Mouse (Mus musculus): Measurements from ENCODE around the gene Rgs3. TPM values are rescaled to one million over a fixed set of nuclear protein-coding genes. Genes with fewer than 3 reads are reported as not detected.
"Not testable (repeated sequence)": the region's sequence is repeated elsewhere in the genome, so short reads cannot be mapped to it uniquely, and the experiment has no call there.

Gene Rgs3
- polyA plus RNA-seq, 1 experiment from 2014 or later, result 52.8 TPM

DNA sequence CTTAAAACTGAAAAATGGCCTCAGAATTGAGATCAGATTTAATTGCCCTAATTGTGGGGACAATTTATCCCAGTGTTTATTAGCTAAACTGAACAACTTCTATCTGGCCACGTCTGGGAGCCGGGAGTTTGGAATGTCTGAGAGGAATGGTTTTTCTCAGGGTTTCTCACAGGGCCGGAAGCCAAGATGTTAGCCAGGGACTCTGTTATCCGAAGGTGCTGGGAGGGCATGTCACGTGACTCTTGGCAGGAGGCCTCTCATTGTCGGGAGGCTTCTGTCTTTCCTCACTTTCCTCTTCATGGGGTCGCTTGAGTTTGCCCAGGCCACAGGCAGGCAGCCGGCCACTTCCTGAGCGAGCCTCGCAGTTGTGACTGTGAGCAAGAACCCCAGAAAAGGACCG, 31.7 kb downstream of the Rgs3 start:
- WGBS, result 11% methylated on average over 11 of the region's 11 CpGs
- H3K4me3 ChIP-seq, result no peak overlapping the region
- H3K36me3 ChIP-seq, result no peaks in the 10 kb centered on the region

DNA sequence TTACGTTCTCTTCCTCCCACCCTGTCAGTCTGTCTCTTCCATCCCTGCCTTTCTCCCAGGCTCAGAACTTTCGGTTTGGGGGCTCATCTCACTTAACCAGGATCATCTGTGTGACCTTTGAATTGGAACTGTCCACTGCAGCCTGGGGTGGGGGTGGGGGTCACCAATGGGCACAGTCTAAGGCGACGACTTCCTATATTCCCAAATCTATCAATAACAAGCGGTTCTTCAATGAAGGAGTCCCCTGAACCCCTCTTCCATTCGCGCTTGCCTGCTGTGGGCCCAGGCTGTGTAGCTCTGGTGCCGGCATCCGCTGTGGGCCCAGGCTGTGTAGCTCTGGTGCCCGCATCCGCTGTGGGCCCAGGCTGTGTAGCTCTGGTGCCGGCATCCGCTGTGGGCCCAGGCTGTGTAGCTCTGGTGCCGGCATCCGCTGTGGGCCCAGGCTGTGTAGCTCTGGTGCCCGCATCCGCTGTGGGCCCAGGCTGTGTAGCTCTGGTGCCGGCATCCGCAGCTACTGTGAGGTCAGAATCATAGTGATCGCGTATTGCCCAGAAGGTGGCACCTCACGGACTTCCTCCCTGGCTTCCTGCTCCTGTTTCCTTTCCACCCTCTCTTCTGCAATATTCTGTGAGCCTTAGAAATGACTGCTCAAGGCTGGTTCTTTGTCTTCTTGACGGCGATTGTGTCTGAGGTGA, 34.0 kb downstream of the Rgs3 start:
- H3K27me3 ChIP-seq; H3K4me1 ChIP-seq; H3K9me3 ChIP-seq; ATAC-seq (ENCODE audit: low FRiP score, low read depth); H3K36me3 ChIP-seq; H3K4me2 ChIP-seq (replicated peaks); H3K9ac ChIP-seq; H3K27ac ChIP-seq; H3K4me3 ChIP-seq: not testable (repeated sequence)
- 93% methylated on average over 24 of the region's 24 CpGs for WGBS

More for the DNA sequence above, 31.7 kb downstream of the Rgs3 start:
- no peak for ATAC-seq (ENCODE audit: low FRiP score, low read depth)
- Histone ChIP-seq H3K9ac (no peak overlapping the region), H3K4me2 (replicated peaks) (peak overlapping the region; percentile 15; the same call in 1 of the 2 replicates), H3K4me1 (peaks cover 6% of the 10 kb centered on the region; the same call in 1 of the 2 replicates), H3K9me3 (no peaks in the 10 kb centered on the region), H3K27ac (no peak overlapping the region), H3K27me3 (no peaks in the 10 kb centered on the region)

DNA sequence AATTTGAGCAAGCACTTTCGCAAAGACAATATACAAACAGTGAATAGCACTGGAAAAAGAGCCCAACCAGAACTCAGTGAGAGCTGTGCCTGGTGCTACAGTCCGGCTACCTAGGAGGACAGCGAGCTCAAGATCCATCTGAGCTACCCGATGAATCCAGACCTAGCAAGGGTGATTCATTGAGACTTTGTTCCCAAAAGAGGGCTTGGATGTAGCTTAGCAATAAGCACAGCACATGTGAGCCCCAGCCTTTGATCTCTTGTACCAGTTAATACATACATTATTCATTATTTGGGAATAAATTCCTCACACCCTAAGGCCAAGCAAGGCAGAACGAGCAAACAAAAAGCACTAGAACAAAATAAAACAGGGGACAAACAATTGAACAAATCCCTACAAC, 34.8 kb downstream of the Rgs3 start:
- Histone ChIP-seq H3K4me1 (peaks cover 6% of the 10 kb centered on the region; the same call in 1 of the 2 replicates), H3K9me3 (no peaks in the 10 kb centered on the region), H3K4me3 (no peak overlapping the region), H3K9ac (no peak overlapping the region), H3K27ac (no peak overlapping the region), H3K36me3 (no peaks in the 10 kb centered on the region), H3K27me3 (no peaks in the 10 kb centered on the region), H3K4me2 (replicated peaks) (no peak overlapping the region)
- WGBS, result 79% methylated on average over 5 of the region's 5 CpGs
- ATAC-seq (ENCODE audit: low FRiP score, low read depth), result no peak

DNA sequence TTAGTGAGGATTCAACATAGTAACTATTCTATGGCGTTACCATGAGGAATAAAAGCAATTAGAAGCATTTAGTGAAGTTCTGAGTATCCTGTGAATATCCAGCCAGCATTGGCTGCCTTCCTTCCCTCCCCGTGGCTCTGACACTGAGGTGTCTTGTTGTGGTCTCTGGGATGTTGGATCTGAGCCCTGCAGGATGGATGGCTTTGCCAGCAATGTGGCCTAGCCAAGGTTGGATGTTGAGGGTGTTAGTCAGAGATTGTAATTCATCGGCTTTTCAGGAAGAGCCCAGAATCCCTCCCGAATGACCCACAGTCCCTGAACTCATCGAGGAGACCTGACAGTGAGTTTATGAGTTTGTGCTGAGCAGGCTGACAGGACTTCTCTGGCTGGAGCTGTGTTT, 36.4 kb downstream of the Rgs3 start:
- H3K4me1 ChIP-seq, result peaks cover 3% of the 10 kb centered on the region; the same call in 1 of the 2 replicates
- no peaks in the 10 kb centered on the region for H3K27me3 ChIP-seq
- no peaks in the 10 kb centered on the region for H3K36me3 ChIP-seq
- no peak overlapping the region for H3K4me2 ChIP-seq (replicated peaks)
- 60% methylated on average over 5 of the region's 5 CpGs for WGBS
- no peak for ATAC-seq (ENCODE audit: low FRiP score, low read depth)
- H3K27ac ChIP-seq, result no peak overlapping the region
- H3K4me3 ChIP-seq, result no peak overlapping the region
- 0 out of 2 replicates have a peak, but pooled peaks cover 3% of the 10 kb centered on the region for H3K9me3 ChIP-seq
- H3K9ac ChIP-seq, result no peak overlapping the region

DNA sequence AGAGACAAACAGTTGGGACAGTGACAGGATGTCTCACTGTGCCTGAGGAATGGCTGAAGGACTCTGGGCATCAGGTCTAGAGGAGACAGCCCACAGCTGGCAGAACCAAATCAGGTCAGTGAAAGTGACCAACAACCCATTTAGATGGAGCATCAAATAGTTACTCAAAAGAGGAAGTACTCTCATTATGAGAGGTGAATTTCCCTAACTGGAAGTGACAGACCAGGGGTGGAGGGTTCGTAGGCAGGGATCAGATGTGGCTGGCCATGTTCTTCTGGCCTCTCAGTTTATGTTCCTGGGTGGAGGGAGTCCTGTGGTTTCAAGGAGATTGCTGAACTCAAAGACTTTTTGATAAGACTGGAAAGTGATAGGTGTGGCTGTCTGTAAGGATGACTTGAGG, 40.9 kb downstream of the Rgs3 start:
- H3K36me3 ChIP-seq, result no peaks in the 10 kb centered on the region
- no peak overlapping the region for H3K27ac ChIP-seq
- H3K9me3 ChIP-seq, result 0 out of 2 replicates have a peak, but pooled peaks cover 4% of the 10 kb centered on the region
- no peak for ATAC-seq (ENCODE audit: low FRiP score, low read depth)
- no peaks in the 10 kb centered on the region for H3K27me3 ChIP-seq
- H3K9ac ChIP-seq, result no peak overlapping the region
- H3K4me1 ChIP-seq, result 0 out of 2 replicates have a peak, but pooled peaks cover 8% of the 10 kb centered on the region
- no peak overlapping the region for H3K4me3 ChIP-seq
- H3K4me2 ChIP-seq (replicated peaks), result no peak overlapping the region
- WGBS, result 79% methylated on average over 1 of the region's 1 CpGs

DNA sequence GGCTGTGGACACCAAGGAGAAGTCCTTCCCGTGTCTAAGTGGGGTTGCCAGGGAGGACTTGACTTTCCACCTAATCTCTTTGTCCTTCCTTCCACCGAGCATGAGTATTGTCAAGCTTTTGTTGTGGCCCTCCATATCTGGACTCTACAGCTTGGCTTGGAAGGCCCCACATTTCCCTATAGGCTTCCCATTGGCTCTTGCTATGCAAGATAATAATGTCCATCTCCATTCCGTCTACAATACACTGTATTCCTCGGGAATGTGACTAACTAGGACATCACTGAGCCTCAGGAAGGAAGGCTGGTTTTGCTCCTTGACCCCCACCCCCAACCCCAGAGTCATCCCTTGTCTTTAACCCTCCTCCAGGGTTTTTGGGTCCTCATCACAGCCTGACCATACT, 44.0 kb downstream of the Rgs3 start:
- Histone ChIP-seq H3K9me3 (0 out of 2 replicates have a peak, but pooled peaks cover 4% of the 10 kb centered on the region), H3K4me2 (replicated peaks) (no peak overlapping the region), H3K4me1 (peaks cover 34% of the 10 kb centered on the region), H3K36me3 (no peaks in the 10 kb centered on the region), H3K27ac (no peak overlapping the region), H3K9ac (no peak overlapping the region), H3K4me3 (no peak overlapping the region), H3K27me3 (no peaks in the 10 kb centered on the region)
- ATAC-seq (ENCODE audit: low FRiP score, low read depth), result no peak
- WGBS, result 91% methylated on average over 4 of the region's 4 CpGs

DNA sequence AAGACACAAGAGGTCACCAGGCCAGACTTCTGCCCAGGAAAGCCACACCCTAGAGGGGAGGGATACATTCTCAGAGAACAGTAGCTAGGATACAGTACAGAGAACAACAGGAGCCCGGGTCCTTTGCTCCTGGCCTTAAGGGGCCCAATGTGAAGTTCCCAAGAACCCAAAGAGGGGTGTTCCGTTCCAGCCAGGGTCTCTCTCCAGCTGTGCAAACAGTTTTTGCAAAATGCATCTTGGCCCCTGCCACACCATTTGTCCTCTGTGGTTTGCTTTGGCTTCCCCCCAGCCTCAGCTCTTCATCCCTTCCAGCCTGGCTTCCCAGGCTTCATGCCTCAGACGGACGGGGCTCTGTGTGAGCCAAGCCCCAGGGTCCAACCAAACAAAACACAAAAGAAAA, 44.4 kb downstream of the Rgs3 start:
- no peaks in the 10 kb centered on the region for H3K36me3 ChIP-seq
- no peaks in the 10 kb centered on the region for H3K27me3 ChIP-seq
- 0 out of 2 replicates have a peak, but pooled peaks cover 4% of the 10 kb centered on the region for H3K9me3 ChIP-seq
- 71% methylated on average over 4 of the region's 4 CpGs for WGBS
- ATAC-seq (ENCODE audit: low FRiP score, low read depth), result no peak
- no peak overlapping the region for H3K4me3 ChIP-seq
- no peak overlapping the region for H3K27ac ChIP-seq
- H3K9ac ChIP-seq, result no peak overlapping the region
- H3K4me2 ChIP-seq (replicated peaks), result no peak overlapping the region
- peaks cover 37% of the 10 kb centered on the region for H3K4me1 ChIP-seq

DNA sequence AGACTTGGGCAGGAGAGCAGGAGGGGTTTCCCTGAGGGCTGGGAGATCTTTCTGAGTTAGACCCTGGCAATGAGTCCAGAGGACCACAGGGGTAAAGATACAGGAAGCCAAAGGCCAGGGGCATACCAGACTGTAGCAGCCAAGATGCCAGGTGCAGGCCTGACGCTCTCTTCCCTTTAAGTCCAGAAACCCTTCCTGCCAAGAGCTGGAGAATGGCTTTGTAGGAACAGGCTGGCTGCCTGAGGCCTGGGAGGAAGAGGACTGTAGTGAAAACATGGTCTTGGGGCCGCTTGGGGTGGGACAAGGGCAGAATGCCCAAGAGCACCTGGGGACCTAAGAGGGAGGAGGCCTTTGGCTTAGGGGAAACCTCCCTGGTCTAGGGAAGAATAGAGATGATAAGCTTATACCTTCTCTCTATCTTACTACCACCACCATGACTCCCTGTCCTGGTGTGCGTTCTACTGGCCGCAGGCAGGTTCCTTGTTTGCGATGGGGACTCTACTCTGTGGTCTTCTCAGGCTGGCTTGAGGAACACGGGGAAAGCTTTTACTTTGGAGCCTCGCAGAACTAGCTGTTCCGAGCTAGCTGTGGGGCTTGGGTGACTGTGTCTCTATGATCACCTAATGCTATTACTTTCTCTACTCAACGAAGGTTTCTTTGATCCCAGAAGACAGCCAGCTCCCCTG, 46.4 kb downstream of the Rgs3 start:
- Histone ChIP-seq H3K4me3 (no peak overlapping the region), H3K4me1 (peaks cover 46% of the 10 kb centered on the region), H3K9ac (no peak overlapping the region), H3K36me3 (no peaks in the 10 kb centered on the region), H3K27ac (peak overlapping the region; percentile 44; the same call in 1 of the 2 replicates), H3K27me3 (no peaks in the 10 kb centered on the region), H3K9me3 (0 out of 2 replicates have a peak, but pooled peaks cover 1% of the 10 kb centered on the region), H3K4me2 (replicated peaks) (no peak overlapping the region)
- WGBS, result 84% methylated on average over 9 of the region's 9 CpGs
- no peak for ATAC-seq (ENCODE audit: low FRiP score, low read depth)

DNA sequence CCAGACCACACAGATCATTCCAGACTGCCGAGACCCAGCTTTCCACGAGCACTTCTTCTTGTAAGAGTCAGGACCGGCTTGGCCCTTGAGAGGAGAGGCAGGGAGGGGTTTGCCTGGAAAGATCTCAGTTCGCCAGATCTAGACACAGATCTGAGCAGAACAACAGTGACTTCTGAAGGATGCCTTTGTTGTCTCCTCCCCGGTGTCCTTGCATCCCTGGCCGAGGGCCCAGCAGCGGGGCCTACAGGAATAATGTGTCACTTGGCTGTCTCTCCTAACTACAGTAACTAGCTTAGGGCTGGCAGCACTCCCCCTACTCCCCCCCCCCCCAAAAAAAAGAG, 46.9 kb downstream of the Rgs3 start:
- Histone ChIP-seq H3K4me3 (no peak overlapping the region), H3K9ac (no peak overlapping the region), H3K27ac (peak overlapping the region; percentile 44; the same call in 1 of the 2 replicates), H3K9me3 (no peaks in the 10 kb centered on the region), H3K4me1 (peaks cover 46% of the 10 kb centered on the region), H3K4me2 (replicated peaks) (no peak overlapping the region), H3K27me3 (no peaks in the 10 kb centered on the region), H3K36me3 (no peaks in the 10 kb centered on the region)
- WGBS, result 52% methylated on average over 7 of the region's 7 CpGs
- ATAC-seq (ENCODE audit: low FRiP score, low read depth), result no peak

DNA sequence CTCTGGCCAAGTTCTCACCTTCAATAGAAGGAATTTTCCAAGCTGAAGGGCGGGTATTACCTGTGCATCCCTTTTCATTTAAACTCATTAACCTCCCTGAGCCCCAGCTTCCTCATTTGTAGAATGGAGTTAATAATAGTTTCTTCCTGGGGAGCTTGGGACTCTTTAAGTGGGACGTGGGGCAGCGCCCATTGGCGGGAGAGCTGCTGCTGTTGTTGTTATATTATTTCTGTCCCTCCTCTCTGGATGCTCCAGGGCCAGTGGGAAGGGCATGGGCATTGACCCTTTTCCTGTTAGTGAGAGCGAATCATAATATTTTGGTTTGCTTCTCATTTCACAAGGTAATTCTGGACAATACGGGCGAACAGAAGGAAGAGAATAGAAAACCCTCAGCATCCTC, 47.3 kb downstream of the Rgs3 start:
- Histone ChIP-seq H3K9me3 (no peaks in the 10 kb centered on the region), H3K4me2 (replicated peaks) (no peak overlapping the region), H3K9ac (no peak overlapping the region), H3K36me3 (no peaks in the 10 kb centered on the region), H3K27me3 (no peaks in the 10 kb centered on the region), H3K4me3 (no peak overlapping the region), H3K27ac (no peak overlapping the region), H3K4me1 (peaks cover 48% of the 10 kb centered on the region)
- no peak for ATAC-seq (ENCODE audit: low FRiP score, low read depth)
- WGBS, result 62% methylated on average over 7 of the region's 7 CpGs

DNA sequence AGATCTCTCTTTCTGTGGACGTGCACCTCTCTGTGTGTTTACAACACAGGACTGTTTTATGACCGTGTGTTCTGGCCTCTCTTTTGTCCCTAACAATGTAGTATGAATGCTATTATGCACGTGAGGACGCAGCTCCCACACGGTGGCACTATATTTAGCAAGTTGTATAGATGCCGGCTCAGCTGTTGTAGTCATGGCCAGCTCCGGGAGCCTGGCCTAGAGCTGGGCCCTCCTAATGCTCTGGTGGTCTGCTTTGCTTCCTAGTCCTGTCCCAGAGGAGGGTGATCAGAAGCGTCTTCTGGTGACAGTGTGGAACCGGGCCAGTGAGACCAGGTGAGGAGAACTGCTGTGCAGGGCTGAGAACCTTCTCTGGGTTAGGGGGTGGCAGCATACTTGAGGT, 47.7 kb downstream of the Rgs3 start:
- H3K9ac ChIP-seq, result no peak overlapping the region
- H3K4me2 ChIP-seq (replicated peaks), result no peak overlapping the region
- H3K27me3 ChIP-seq, result no peaks in the 10 kb centered on the region
- no peak overlapping the region for H3K4me3 ChIP-seq
- no peaks in the 10 kb centered on the region for H3K36me3 ChIP-seq
- H3K4me1 ChIP-seq, result peaks cover 52% of the 10 kb centered on the region
- 38% methylated on average over 9 of the region's 9 CpGs for WGBS
- no peak; the same call in 1 of the 2 replicates for ATAC-seq (ENCODE audit: low FRiP score, low read depth)
- no peak overlapping the region for H3K27ac ChIP-seq
- H3K9me3 ChIP-seq, result no peaks in the 10 kb centered on the region

DNA sequence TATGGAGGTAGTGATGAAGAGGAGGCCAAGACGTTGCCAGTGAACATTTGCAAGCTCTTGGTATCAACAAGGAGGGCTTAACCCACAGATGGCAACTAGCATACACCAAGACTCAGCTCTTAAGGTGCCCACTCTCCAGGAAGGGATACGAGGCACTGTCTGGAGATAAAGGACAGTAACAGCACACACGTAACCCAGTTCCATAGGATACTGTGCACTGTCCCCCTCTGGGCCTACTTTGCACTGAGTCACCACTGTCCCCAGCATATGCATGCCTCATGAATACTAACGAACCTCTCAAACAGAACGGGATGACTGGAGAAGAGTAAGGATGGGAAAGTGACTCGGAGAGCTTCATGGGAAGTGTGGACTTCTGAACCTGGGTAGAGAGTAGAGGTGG, 48.2 kb downstream of the Rgs3 start:
- no peak overlapping the region for H3K4me3 ChIP-seq
- no peaks in the 10 kb centered on the region for H3K27me3 ChIP-seq
- ATAC-seq (ENCODE audit: low FRiP score, low read depth), result no peak
- H3K4me2 ChIP-seq (replicated peaks), result no peak overlapping the region
- no peak overlapping the region for H3K9ac ChIP-seq
- no peaks in the 10 kb centered on the region for H3K9me3 ChIP-seq
- H3K4me1 ChIP-seq, result peaks cover 54% of the 10 kb centered on the region
- WGBS, result 78% methylated on average over 6 of the region's 6 CpGs
- H3K27ac ChIP-seq, result no peak overlapping the region
- no peaks in the 10 kb centered on the region for H3K36me3 ChIP-seq
